ENCODE assay signal across 9 mouse cellular contexts in the genomic region with DNA sequence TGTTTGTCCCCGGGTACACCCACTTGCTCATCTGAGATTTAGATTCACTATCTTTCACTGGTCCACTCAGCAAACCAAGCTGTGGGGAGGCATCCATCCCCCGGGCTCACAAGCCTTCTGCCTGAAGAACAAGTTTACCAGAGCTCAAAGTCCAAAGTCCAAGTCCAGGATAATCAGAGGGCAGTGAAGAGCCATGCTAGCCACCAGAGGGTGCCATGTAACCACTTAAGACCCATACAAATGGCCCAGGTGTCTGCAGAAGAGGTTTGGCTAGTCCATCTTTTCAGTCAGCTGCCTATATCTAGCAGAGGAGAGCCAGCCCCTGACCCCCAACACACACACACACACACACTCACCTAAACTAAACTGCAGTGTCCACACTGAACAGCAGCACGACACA. TPM values are rescaled to one million over a fixed set of nuclear protein-coding genes. Genes with fewer than 3 reads are reported as not detected.
DNase-seq lines count a peak whose midpoint lies in the region; ATAC-seq lines count a peak whose summit lies in the region.
"Had no signal": no experiment of that assay in that cellular context is flagged by ENCODE, and none has a peak within 500 bp of the region (broad histone marks: within the 10 kb centered on the region; RNA-seq: fewer than 3 reads in every experiment).

No protein-coding gene starts in this region.

- H3K9ac ChIP-seq in neural tube, embryonic 15.5 days (replicated peaks) = no peak overlapping the region

- no peak overlapping the region for H3K4me2 ChIP-seq in neural tube, embryonic 15.5 days

- DNase-seq in cerebellum, adult 8-10 months = peak; percentile 13
- DNase-seq in neural tube, embryonic 10.5 days (ENCODE audit: extremely low spot score, low spot score) = peak; percentile 29
- peak; percentile 26 for DNase-seq in c-Kit-positive CD71-positive TER-119-positive erythroid progenitor cells, embryonic 14.5 days (ENCODE audit: low spot score)
- DNase-seq in kidney, adult 8-10 months = peak; percentile 85 to 88
- DNase-seq in lung, postnatal 10 days = peak; percentile 25
- DNase-seq in splenic B cell, adult 2 months (ENCODE audit: low read depth, low spot score) = peak; percentile 72

- H3K9me3 ChIP-seq in neural tube, embryonic 15.5 days (replicated peaks) = no peaks in the 10 kb centered on the region

- H3K27me3 ChIP-seq in neural tube, embryonic 15.5 days (replicated peaks) = no peaks in the 10 kb centered on the region
- H3K27me3 ChIP-seq in splenic B cell, adult 2 months (ENCODE audit: control insufficient read depth, insufficient read depth, low read length, poor library complexity, severe bottlenecking) = no peaks in the 10 kb centered on the region

- 61% methylated on average over 3 of the region's 3 CpGs for WGBS in neural tube, embryonic 15.5 days

- no peak for ATAC-seq in cerebellum, adult (ENCODE audit: insufficient number of reproducible peaks, low FRiP score, low TSS enrichment)
- ATAC-seq in neural tube, embryonic 15.5 days (ENCODE audit: low FRiP score) = no peak

- no peak overlapping the region for H3K4me3 ChIP-seq in neural tube, embryonic 15.5 days (replicated peaks)

- no peaks in the 10 kb centered on the region for H3K36me3 ChIP-seq in neural tube, embryonic 15.5 days
- no peaks in the 10 kb centered on the region for H3K36me3 ChIP-seq in splenic B cell, adult 2 months (ENCODE audit: control insufficient read depth, insufficient read depth, low read length, poor library complexity, severe bottlenecking)

- H3K27ac ChIP-seq in neural tube, embryonic 15.5 days (replicated peaks) = no peak overlapping the region

- peaks cover 5% of the 10 kb centered on the region; the same call in 1 of the 2 replicates for H3K4me1 ChIP-seq in neural tube, embryonic 15.5 days

RNA-seq across cellular contexts. Expression of a gene that starts 4.7 kb away (rescaled TPM):
- polyA plus RNA-seq in neural tube, embryonic 15.5 days (2015; fragmentation: Nextera tagmentation; extraction: Ambion mirVana) = 31.2 and 31.6 TPM in 2 replicates

RNA-seq across cellular contexts. Expression of a gene that starts 25.0 kb away (rescaled TPM):
- polyA plus RNA-seq in neural tube, embryonic 15.5 days (2015; fragmentation: Nextera tagmentation; extraction: Ambion mirVana) = 1.1 and 1.5 TPM in 2 replicates
- polyA plus RNA-seq: gonadal fat pad, adult 2 months had no signal

RNA-seq across cellular contexts. Expression of a gene that starts 35.6 kb away (rescaled TPM):
- polyA plus RNA-seq in neural tube, embryonic 15.5 days (2015; fragmentation: Nextera tagmentation; extraction: Ambion mirVana) = 85.2 and 88.3 TPM in 2 replicates

Comparison
In these comparisons a context has a peak if more than half of its experiments do, and no peak if none do; other contexts are left out.
1. DNase-seq: peak in every context shown above with its lines; median percentile 86 in kidney, adult 8-10 months; 72 in splenic B cell, adult 2 months; 29 in neural tube, embryonic 10.5 days; 26 in c-Kit-positive CD71-positive TER-119-positive erythroid progenitor cells, embryonic 14.5 days; 25 in lung, postnatal 10 days; 13 in cerebellum, adult 8-10 months.